Mouse (Mus musculus): ENCODE data around the gene Atcay.
"Not testable (repeated sequence)": the region's sequence is repeated elsewhere in the genome, so short reads cannot be mapped to it uniquely, and the experiment has no call there.

Atcay gene

GRCm38 (mm10) chr10:81242021-81242420 lies 11.4 kb upstream of the Atcay start:
- DNase-seq (ENCODE audit: low spot score in 2 of 2): no peak

- DNase-seq (ENCODE audit: low spot score in 2 of 2): peak in 1 of 2 experiments; percentile 73
Observed at GRCm38 (mm10) chr10:81240876-81241275, 10.2 kb upstream of the Atcay start.

DNA sequence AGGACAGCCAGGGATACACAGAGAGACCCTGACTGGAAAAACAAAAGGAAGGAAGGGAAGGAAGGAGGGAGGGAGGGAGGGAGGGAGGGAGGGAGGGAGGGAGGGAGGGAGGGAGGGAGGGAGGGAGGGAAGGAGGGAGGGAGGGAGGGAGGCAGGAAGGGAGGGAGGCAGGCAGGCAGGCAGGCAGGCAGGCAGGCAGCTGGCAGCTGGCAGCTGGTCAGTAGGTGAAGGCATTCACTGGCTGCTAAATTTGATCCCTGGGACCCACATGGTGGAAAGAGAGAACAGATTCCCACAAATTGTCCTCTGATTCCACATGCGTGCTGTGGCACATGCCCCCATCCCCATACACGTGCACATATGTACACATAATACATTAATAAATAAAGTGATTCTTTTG lies 8.0 kb upstream of the Atcay start:
- no peak for DNase-seq (ENCODE audit: low spot score in 2 of 2)

- DNase-seq (ENCODE audit: low spot score in 2 of 2): no peak
Observed at GRCm38 (mm10) chr10:81236471-81237268, 6.0 kb upstream of the Atcay start.

DNA sequence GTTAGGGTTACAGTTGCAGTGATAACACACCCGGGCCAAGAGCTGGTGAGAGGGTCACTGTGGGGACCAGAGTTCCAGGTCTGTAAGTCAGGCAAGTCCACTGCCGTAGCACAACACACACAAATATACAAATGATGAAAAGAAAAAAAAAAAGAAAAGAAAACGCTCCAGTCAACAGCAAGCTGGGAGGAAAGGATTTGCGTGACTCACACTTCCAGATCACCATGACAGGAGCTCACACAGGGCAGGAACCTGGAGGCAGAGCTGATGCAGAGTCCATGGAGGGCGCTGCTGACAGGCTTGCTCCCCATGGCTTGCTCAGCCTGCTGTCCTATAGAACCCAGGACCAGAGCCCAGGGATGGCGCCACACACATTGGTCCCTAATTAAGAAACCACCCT lies 3.6 kb upstream of the Atcay start:
- no peak for DNase-seq (ENCODE audit: low spot score in 2 of 2)

DNA sequence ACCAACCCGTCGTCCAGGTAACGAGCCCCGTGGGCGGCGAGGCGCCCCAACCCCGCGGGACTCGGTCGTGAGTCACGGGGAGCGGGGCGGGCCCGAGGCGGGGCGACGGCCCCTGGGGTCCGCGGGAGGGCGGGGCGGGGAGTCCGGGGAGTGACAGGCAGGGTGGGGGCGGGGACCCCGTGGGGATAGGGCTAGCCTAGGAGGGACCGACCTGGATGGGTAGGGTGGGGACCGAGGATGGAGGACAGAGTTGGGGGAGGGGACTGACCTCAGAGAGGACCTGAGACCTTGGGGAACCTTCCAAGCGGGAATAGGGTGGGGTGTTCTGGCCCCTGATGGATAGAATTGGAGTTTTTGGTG lies 2.6 kb upstream of the Atcay start:
- no peak for DNase-seq (ENCODE audit: low spot score in 2 of 2)

DNA sequence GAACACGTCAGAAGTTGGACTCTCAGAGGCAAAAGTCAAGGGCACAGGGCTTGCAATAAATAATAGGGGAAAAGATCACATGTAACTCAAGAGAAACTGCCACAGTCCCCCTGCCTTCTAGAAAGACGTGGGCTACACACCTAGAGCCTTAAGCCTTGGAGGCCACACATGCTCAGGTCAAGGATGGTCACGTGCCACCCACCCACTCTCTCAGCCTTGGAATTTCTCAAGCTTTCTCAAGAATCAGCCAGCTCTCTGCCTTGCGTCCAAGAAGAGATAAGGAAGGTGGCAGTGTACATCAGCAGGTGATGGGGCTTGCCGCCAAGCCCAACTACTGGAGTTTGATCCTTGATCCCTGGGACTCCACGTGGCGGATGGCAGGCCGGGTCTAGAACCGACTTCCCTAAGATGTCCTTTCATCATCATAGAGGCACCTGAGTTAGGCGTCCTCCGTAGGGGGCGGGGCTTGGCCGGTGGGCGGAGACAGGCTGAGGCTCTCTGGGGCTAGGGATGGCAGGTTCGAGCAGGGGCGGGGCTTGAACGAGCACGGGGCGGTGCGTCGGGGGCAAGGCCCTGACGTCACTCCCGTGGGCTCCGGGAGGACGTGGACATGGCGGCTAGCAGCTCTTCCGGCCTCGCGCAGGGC lies 2.1 kb upstream of the Atcay start, which contains the start of gene Zfr2:
Zfr2 (plus strand) TSS at position 576 of the 646 bp plus-strand sequence.
- DNase-seq (ENCODE audit: low spot score in 2 of 2): peak; percentile 89 to 96

- DNase-seq (ENCODE audit: low spot score in 2 of 2): no peak
Observed at GRCm38 (mm10) chr10:81231436-81231835, 803 bp upstream of the Atcay start.

GRCm38 (mm10) chr10:81229735-81230437 lies 747 bp downstream of the Atcay start:
- peak in 1 of 2 experiments; percentile 50 for DNase-seq (ENCODE audit: low spot score in 2 of 2)

- not testable (repeated sequence) for DNase-seq (ENCODE audit: low spot score in 2 of 2)
Observed at GRCm38 (mm10) chr10:81223731-81224130, 6.9 kb downstream of the Atcay start.

- no peak for DNase-seq (ENCODE audit: low spot score in 2 of 2)
Observed at GRCm38 (mm10) chr10:81221402-81222015, 9.1 kb downstream of the Atcay start.

GRCm38 (mm10) chr10:81217964-81218363 lies 12.7 kb downstream of the Atcay start:
- DNase-seq (ENCODE audit: low spot score in 2 of 2): peak in 1 of 2 experiments; percentile 48

GRCm38 (mm10) chr10:81217267-81217666 lies 13.4 kb downstream of the Atcay start:
- not testable (repeated sequence) for DNase-seq (ENCODE audit: low spot score in 2 of 2)

- DNase-seq (ENCODE audit: low spot score in 2 of 2): no peak
Observed at GRCm38 (mm10) chr10:81216810-81217209, 13.8 kb downstream of the Atcay start.

- DNase-seq (ENCODE audit: low spot score in 2 of 2): no peak
Observed at GRCm38 (mm10) chr10:81216260-81216659, 14.4 kb downstream of the Atcay start.

GRCm38 (mm10) chr10:81210154-81210553 lies 20.5 kb downstream of the Atcay start:
- DNase-seq (ENCODE audit: low spot score in 2 of 2): no peak

- DNase-seq (ENCODE audit: low spot score in 2 of 2): no peak
Observed at GRCm38 (mm10) chr10:81204137-81204536, 26.5 kb downstream of the Atcay start.

- DNase-seq (ENCODE audit: low spot score in 2 of 2): no peak
Observed at GRCm38 (mm10) chr10:81202978-81203720, 27.5 kb downstream of the Atcay start.

GRCm38 (mm10) chr10:81201807-81202758 lies 28.6 kb downstream of the Atcay start, which contains the start of gene Nmrk2:
Gene Nmrk2, minus strand, starts transcription at chr10:81202051.
- DNase-seq (ENCODE audit: low spot score in 2 of 2): no peak

Measured in left cerebral cortex, adult 9 months (tissue).